Mouse (Mus musculus): ENCODE results near the gene Slamf9.

DNA sequence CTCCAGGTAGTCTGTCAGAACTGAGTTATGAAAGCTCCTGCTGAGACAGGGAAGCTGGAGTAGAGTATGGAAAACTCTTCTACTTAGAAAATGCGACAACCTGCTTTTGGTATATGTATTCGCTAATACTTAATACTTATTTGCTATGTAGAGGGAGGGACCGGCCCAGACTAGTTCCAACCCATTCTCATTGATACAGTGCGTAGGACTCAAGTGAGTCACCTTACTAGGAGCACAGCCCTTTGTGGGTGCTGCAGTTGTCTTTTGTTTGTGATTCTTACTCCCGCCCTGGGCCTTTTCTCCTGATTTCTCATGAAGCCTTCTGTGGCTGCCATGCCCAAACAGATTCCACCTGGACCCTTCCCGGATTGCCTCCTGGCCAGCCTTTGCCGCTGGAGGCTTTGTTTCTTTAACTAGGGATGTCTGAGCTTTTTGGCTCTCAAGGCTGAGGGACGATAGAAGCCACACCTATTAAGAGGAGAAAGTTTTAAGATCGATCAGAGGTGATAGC lies 33.2 kb upstream of the Slamf9 start:
- TF ChIP-seq CTCF (IDR thresholded peaks at IDR 0.05; ENCODE audit: low read depth, low read length), result no peak
- TF ChIP-seq POLR2A (IDR thresholded peaks at IDR 0.05; ENCODE audit: borderline replicate concordance, low read depth, low read length), result no peak
